Mouse (Mus musculus) cerebellum, adult 2 months (tissue): ENCODE results near the gene Shank3.

Source experiments
- CTCF ChIP-seq: fragments of 200-500 bp; IDR thresholded peaks from 2 replicates; pipeline ENCODE4 v1.5.1; 2011; ENCODE audit warnings: low read depth, mild to moderate bottlenecking, control low read depth, low read length, moderate library complexity, borderline replicate concordance; ENCODE audit not compliant: insufficient read depth
- POLR2A ChIP-seq: fragments of 200-500 bp; IDR thresholded peaks from 2 replicates; pipeline ENCODE4 v1.6.1; 2011; ENCODE audit warnings: low read length, control low read depth, borderline replicate concordance; ENCODE audit not compliant: insufficient read depth

- TF ChIP-seq CTCF (no peak), POLR2A (no peak)
Measured at GRCm38 (mm10) chr15:89557179-89557995, 58.0 kb downstream of the Shank3 start.
